Mouse (Mus musculus) yolk sac, embryonic 10.5 days (tissue): ENCODE results near the gene Camk1.
"Not testable (repeated sequence)": the region's sequence is repeated elsewhere in the genome, so short reads cannot be mapped to it uniquely, and the experiment has no call there.

Experiments used
- DNase-seq: peaks from one replicate; pipeline ENCODE4 v3.0.0-alpha.2; 2017; ENCODE audit warnings: low spot score

The Camk1 gene

DNA sequence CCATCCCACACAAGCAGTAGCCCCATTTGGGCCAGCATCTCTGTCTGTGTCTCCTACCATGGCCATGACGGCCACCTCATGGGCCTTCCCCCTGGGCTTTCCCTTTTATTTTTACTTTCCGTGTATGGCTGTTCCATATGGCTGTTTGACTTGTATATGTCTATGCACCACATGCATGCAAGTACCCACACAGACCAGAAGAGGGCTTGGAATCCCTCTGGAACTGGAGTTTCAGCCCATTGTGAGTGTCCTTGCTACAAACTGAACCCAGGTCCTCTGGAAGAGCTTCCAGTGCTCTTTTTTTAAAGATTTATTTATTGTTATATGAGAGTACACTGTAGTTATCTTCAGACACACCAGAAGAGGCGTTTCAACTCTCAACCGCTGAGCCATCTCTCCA is 17.7 kb upstream of the Camk1 start:
- no peak for DNase-seq

DNA sequence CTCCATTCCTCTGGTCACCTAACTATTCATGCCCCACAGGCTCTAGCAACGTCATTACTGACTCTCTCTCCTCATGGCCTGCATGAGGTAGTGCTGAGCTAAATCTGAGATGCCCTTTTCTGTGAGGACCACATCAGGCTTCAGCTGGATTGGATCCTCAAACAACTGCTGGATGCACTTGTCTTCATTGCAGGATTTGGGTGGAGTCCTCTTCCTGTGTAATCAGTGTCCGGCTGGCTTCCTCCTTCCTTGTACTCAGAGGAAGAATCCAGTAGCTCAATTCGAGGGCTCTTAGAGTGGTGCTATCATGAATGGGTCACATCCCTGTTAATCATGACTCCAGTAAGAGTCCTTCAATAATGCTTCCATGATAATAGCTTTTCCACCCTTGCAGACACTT is 9.9 kb upstream of the Camk1 start:
- DNase-seq, result no peak

DNA sequence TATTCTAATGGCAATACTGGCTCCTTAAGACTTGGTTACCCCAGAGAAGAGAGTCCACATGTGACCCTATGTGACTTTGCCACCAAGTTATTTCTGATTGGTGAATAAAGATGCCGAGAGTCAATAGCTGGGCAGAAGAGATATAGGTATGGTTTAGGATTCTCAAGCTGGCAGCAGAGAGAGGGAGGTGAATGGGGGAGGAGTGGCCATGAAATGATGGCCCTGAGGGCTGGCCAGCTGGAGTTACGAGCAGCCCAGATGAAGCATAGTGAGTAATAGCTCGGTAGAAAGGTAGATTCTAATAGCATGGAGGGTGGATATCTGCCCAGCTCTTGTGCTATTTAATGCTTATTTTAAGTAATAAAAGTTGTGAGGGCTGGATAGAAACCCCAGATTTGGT is 9.0 kb upstream of the Camk1 start:
- DNase-seq, result no peak

DNA sequence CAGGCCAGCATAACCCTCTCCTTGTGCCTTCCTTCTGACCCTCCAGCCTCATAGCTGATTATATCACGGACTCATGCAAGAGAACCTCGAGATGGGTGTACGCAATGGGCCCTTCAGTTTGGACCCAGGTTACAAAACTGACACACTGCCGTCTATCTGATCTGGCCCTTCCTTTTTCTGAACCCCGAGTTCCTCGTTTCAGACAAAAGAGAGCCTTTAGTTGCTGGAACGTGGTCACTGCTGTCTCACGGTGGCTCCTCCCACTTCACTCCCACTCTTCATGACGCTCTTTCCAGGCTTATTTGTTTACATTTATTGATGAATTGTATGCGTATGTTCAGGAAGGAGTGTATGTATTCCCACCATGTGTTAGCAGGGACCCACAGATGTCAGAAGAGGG is 7.9 kb upstream of the Camk1 start:
- no peak for DNase-seq

DNA sequence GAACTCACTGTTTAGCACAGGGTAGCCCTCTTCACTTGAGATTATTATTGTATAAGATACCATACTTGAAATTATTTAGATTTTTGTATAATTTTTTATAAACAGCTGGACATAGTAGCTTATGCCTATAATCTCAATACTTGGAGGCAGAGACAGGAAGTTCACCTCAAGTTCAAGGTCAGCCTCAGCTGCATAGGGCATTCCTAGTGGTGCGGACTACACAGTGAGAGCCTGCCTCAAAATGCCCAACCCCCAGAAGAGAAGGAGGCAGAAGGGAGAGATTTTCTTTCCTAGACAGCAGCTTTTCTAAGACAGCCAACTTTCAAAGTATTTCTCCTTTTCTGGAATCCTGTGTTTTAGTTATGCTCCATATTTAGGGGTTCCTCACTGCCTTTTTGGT is 7.4 kb upstream of the Camk1 start:
- DNase-seq, result no peak

DNA sequence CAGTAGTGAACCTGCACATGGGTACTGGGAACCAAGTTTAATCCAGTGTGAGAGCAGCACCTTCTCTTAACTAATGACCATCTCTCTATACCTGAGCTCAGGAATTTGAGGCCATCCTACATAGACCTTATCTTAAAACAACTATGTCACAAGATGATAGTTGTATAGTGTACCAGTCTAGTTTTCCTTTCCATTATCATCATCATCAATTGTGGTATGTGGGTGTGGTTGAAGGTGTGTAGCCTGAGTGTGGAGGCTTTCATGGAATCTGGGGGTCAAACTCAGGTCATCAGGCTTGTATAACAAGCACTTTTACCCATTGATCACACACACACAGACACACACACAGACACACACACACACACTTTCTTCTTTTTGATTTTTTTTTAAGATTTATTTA is 6.8 kb upstream of the Camk1 start:
- DNase-seq, result no peak

DNA sequence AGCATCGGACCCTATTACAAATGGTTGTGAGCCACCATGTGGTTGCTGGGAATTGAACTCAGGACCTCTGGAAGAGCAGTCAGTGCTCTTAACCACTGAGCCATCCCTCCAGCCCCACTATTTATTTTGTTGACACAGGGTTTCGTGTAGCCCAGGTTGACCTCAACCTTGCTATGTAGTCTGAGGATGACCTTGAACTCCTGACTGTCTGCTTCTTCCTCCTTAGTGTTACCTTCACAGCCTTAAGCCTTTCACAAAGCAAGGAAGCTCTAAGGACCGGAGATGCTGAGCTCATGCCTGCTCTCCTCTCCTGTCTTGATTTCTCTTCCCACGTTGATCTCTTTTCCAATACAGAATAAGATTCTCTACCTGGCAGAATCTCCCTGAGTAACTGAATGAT is 3.1 kb upstream of the Camk1 start:
- no peak for DNase-seq

DNA sequence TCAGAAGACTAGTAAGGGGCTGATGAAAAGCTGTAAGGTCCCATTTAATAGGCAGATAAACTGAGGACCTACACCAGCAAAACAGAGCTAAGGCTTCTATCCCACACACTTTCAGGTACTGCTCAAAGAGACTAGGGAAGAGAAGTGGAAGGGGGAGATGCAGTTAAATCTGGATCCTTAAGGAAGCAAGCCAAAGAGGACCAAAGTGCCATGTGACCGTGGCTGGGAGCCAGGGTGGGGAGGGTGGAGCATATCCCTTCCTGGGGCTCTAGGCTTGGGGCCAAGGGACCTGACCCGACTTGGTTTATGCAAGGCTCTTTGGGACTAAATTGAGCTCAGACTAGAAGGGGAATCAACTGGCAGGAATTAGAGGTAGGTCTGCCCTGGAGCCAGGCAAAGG is 537 bp upstream of the Camk1 start:
- no peak for DNase-seq

DNA sequence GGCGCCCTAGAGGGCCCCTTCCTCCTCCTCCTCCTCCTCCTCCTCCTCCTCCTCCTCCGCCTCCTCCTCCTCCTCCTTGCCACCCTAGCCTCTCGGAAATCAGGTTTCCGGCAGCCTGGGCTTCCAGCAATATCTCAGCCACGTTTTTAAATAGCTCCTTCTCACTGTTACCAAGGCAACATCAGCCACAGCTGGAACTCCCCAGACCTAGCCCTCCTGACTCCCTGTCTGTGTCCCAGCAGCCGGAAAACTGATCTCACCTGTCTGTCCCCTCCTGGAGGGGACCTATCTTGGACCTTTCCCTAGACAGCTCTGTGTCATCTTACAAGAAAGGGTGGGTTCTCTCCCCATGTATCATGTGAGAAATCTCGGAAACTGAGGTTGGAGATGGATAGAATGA is 1.5 kb downstream of the Camk1 start:
- no peak for DNase-seq

DNA sequence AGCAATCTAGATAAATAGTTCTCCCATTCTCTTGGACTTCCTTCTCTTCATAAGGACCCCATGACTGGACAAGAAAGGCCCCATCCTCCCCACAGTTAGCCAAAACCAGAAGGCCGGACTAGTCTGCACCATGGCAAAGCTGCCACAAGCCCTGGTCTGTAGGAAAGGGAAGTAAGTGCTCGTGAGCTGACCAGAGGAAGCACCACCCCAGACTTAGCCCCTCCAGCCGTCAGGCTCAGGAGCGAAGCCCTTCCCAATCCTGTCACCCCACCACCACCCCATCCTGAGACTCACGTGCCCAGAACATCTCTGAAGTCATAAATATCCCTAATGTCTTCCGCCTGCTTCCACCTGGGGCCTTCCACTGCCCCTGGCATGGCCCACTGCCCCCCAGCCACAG is 2.2 kb downstream of the Camk1 start:
- DNase-seq, result no peak

DNA sequence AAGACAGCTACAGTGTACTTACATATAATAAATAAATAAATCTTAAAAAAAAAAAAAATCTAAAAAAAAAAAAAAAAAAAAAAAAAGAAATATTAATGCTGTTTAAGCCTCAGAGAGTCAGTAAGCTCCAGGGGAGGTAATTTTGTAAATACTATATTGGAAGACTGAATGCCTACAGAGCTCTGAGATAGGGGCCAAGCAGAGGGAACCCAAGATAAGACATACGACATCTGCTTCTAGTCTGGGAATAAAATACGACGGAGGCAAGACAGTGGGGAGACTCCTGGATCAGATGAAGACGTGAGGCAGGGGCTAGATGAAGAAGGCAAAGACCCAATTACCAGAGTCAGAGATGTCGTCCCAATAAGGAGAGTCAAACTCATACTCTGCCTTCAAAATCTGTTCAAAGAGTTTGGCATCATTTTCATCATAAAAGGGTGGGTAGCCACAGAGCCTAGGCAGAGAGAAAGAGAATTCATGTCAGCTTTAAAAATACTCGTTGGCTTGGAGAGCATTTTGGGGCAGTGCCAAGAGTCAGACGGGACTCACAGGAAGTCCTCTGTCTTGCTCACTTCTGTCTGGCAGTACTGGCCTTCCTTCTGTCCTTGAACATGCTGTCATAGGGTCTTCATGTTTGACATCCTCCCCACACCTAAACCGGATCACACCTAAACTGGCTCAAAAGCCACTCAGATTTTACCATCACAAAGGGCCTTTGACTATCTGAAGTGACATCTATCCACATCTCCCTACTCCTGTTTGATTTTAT is 6.7 kb downstream of the Camk1 start:
- DNase-seq, result no peak

DNA sequence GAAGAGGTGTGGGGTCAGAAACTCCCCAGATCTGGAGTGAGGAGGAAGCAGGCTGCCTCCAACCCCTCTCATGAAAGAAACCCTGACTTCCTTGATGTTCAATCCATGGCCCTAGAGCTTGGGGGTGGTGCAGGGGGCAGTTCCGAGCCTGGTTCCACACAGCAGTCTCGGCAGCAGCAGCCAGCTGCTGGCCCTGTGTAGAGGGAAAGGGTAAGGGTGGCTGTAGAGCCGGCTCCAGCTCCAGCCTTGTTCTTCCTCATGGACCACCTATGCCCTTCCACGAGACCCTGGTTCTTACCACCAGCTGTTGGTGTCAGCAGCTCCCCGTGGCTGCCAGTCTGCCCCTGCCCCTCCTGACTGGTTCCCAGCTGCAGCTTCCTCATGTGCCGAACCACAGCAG is 9.6 kb downstream of the Camk1 start:
- DNase-seq, result no peak

DNA sequence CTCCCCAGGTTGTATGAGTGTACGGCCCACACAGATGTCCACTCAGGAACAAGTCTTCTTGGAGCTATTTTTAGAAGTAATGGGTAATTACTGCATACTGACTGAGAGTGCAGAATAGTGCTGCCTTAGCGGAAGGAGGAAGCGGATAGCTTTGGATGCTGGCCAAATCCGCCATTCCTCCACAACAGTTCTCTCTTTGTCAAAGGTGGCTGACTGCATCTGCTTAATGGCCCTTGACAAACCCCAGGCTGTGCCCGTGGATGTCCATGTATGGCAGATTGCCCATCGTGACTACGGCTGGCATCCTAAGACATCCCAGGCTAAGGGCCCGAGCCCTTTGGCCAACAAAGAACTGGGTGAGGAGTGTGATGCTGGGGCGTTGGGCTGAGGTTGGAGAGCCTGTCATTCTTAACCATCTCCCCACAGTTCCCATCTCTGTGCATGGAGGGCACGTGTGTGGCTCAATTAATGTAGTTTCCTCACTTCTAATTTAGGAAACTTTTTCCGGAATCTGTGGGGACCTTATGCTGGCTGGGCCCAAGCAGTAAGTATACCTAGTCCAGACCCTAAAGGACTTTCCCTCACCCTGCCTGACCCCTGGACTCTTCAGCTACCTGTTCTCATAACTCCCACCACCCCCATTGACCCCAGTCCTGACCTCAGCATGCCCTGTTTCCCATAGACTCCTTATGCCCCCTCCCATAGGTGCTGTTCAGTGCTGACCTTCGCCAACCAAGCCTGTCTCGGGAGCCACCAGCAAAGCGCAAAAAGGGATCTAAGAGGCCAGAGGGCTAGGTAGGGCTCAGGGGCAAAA is 10.4 kb downstream of the Camk1 start:
- DNase-seq, result no peak

DNA sequence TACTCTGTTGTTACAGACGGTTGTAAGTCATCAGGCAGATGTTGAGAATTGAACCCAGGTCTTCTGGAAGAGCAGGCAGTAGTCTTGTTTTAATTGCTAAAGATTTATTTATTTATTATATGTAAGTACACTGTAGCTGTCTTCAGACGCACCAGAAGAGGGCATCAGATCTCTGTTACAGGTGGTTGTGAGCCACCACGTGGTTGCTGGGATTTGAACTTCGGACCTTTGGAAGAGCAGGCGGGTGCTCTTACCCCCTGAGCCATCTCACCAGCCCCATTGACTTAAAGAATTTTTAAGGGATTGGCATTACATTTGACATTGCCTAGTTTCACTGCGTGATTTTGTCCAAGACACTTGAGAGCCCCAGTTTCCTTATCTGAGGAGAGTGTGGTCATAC is 11.1 kb downstream of the Camk1 start:
- DNase-seq, result not testable (repeated sequence)

DNA sequence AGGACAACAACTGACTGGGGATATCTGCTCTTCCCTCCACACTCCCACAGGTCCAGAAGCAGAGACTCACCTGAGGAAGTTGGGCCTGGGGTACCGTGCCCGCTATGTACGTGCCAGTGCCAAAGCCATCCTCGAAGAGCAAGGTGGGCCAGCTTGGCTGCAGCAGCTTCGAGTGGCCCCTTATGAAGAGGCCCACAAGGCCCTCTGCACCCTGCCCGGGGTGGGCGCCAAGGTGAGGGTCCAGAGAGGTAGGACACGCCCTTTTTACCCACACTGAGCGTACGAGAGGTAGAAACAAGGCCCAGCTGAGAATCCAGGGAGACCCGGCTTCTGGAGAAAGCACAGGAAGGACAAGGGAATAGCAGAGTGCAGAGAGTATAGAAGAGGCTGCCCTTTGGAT is 12.1 kb downstream of the Camk1 start:
- DNase-seq, result no peak

DNA sequence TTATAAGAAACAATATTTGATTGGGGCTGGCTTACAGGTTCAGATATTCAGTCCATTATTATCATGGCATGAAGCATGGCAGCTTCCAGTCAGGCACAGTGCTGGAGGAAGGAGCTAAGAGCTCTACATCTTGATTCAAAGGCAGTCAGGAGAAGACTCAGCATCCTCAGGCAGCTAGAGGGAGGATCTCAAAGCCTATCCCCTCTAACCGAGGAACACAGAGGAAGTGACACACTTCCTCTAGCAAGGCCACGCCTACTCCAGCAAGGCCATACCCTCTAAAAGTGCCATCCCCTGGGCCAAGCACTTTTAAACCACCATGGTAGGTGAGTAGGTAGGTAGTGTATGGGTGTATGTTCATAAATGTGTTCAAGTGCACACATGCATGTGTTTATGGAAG is 13.2 kb downstream of the Camk1 start:
- no peak for DNase-seq

DNA sequence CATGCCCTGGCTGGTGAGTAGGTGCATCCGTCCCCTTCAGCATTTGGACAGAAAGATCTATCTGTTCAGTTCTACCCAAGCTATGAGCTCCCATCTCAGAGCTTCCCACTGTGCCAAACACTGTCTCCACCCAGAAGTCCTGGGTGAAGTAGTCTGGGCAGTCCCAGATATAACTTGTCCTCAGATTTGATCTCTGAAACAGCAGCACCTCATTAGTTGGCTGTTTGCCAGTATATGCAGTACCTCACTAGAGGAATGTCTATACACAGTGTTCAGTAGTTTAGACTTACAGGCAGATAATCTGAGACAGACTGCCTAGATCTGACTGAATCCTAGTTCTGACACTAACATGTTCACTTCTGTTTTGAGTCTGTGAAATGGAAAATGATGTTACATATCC is 14.4 kb downstream of the Camk1 start:
- DNase-seq, result no peak

DNA sequence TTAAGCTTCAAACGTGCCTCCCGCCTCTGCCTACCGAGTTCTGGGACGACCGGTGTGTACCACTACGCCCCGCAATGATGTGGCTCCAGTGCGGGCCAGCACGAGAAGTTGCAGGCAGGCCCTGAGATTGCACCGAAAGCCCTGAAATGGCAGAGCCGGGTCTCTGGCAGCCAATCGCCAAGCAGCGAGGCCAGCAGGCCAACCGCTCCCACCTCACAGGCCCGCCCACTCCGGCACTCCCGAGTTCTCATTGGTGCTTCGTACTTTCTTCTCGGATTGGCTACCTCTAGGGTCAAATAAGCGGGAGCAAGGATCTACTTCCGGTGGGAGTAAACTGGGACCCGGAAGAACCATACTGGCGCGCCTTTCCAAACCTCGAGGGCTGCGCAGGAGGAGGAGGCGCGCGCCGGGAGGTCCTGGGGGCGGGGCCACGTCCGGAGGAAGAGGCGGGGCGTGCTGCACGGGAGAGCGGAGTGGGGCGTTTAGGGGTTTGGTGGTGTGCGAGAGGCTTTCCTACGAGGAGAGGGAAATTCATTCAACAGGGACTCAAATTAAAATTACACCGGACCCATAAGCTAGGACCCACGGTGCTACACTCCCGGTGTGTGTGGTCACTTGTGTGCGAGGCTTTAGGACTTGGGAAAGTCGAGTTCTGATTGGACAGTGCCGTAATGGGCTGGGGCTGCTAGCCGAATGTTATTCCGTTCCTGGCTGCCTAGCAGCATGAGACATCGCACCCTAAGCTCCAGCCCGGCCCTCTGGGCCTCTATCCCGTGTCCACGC is 17.1 kb downstream of the Camk1 start, which contains the start of gene Ogg1:
Gene Ogg1 (plus strand): TSS at position 440 of the 783 bp plus-strand sequence.
- peak; percentile 99 for DNase-seq

DNA sequence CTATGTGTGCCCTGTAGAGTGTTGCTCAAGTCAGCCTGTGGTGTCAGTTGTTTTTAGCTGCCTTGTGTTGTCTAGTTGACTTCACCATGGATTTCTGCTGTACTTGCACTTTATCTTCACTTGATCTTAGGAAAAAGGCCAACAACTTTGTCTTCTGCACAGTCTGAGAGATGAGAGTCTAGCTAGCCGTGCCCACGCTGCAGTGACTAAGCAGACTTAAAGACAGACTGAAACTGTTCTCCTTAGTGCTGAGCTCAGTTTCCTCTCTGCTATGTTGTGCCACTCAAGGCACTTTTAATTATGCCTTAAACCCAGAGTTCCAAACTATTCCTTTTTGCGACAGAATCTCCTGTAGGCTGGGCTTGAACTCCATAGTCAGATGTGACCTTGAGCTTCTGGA is 27.8 kb downstream of the Camk1 start:
- no peak for DNase-seq

DNA sequence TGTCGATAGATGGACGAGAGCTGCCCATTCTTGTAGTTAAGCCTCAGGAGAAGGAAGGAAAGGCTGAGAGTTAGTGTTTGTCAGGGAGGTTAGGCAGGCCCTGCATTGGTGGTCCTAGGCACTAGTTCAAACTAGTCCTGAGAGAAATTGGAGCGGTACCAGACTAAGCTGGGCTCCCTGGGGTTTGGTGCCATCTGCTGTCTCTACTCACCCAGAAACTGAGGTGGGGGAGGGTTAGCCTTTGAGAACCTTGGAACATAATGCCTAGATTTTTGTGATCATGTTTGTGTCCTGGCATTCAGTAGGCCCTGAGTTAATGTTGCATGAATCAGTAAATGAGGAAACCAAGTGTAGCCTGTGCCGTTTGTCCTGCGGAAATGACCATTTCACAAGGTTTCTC is 35.6 kb downstream of the Camk1 start:
- no peak for DNase-seq

DNA sequence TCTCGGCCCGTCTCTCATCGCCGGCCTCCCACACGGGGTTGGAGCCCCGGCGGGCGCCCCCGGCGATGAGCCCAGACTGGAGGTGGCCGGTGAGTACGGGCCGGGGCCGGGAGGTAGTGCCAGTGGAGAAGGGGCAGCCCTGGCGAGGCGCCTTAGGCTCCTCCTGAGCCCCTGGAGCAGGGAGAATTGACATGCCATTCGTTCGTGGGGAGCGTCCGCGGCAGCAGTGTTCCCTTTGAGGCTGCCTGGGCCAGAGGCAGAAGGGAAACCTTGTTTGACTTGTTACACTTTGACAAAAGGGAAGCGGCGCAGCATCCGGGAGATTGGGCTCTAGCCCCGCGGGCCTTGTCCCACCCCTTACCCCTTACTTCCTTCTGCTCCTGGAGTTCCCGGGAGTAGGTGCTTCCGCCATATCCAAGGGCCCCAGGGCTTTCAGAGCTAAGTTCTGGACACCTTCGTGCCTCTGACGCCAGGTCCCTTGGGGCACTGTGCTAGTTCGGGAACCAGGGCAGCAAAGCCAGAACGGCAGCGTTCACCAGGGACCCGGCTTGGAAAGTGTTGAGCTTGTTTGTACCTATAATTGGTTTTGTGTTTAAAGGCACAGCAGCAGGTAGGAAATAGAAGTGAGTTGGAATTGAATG is 36.2 kb downstream of the Camk1 start:
- peak; percentile 51 for DNase-seq

DNA sequence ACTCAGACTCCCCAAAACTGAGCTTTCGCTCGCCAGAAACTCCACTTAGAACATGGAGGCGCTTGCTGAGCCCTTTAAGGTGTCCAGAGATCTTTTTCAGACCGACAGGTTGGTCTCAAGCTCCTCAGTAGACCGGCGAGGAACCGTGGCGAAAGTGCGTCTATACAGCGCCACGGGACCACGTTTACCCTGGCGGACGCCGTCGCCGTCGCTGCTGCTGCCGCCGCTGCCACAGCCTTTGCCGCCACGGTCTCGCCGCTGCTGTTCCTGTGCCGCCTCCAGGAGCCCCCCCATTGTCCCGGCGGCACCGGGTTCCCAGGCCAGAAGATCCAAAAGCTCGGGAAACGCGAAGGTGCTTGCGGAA is 36.8 kb downstream of the Camk1 start, which contains the start of gene Brpf1:
Gene Brpf1 (plus strand): TSS at position 152 of the 364 bp plus-strand sequence.
- no peak for DNase-seq
